Comparison of ENCODE assay signal across 8 mouse cellular contexts in the genomic region with DNA sequence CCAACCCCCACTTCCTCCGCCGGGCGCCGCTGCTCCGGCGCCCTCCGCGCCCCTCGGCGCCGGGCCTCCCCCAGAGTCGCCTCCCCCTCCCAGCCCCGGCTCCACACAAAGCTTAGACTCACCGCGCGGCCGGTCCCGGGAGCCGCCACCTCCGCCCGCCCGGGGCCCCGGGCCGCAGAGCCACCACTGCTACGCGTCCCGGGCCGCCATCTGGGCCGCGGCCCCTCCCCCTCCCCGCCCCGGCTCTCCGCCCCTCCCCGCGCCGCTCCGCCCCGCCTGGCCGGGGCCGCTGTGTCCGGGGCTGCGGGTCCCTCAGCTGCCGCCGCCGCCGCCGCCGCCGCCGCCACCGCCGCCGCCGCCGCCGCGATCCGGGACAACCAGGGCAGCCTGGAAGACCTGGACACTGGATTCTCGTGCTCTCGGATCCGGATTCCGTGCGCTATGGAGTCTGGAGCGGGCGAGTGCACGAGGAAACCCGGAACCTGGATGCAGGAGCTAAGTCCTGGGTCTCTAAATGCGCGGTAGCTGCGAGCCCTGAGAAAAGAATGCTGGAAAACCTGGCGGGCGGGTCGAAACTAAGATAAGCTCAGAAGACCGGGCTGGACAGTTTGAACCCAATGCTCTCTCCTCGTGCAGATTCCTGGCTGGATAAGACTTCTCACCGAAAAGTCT. TPM values are rescaled to one million over a fixed set of nuclear protein-coding genes. Genes with fewer than 3 reads are reported as not detected.
DNase-seq lines count a peak whose midpoint lies in the region; ATAC-seq and TF ChIP-seq lines count a peak whose summit lies in the region.

A gene (minus strand): TSS at position 221 of the 672 bp plus-strand sequence.

- POLR2A ChIA-PET in Patski (lab: Charles Lee): interaction anchor here (0.7 to 1.4 kb wide), 5 partner anchors 9 to 180 kb away, joined by 3 to 6 read pairs (median 3); no protein-coding TSS in a partner anchor

- ATAC-seq in Patski: peak; percentile 78
- ATAC-seq in hindbrain, embryonic 13.5 days (ENCODE audit: low FRiP score): peak; percentile 86

- H3K9me3 ChIP-seq in hindbrain, embryonic 13.5 days: no peaks in the 10 kb centered on the region

- peak within 1 kb of the TSS; percentile 99 for H3K27ac ChIP-seq in hindbrain, embryonic 13.5 days

- no peak for TF ChIP-seq CTCF in Patski (IDR thresholded peaks at IDR 0.05)

- no peaks in the 10 kb centered on the region for H3K36me3 ChIP-seq in hindbrain, embryonic 13.5 days

- peak within 1 kb of the TSS; percentile 68 for H3K4me2 ChIP-seq in hindbrain, embryonic 13.5 days

- under 1% methylated on average over 35 of the region's 76 CpGs for WGBS in hindbrain, embryonic 13.5 days

- peak within 1 kb of the TSS; percentile 97 for H3K9ac ChIP-seq in hindbrain, embryonic 13.5 days

- H3K4me3 ChIP-seq in hindbrain, embryonic 13.5 days: peak within 1 kb of the TSS; percentile 86

- peaks cover 47% of the 10 kb centered on the region for H3K4me1 ChIP-seq in hindbrain, embryonic 13.5 days (replicated peaks)

- CTCF ChIA-PET in Patski (lab: Charles Lee): interaction anchor here (0.8 to 1.5 kb wide), 3 partner anchors 57 to 135 kb away, joined by 3 to 4 read pairs (median 3); no protein-coding TSS in a partner anchor

- in situ Hi-C loops in Patski (cut with MboI; ENCODE audit: low pct_unique_long_range_greater_than_20kb): loop anchor here (5.0 kb wide), 1 partner anchor 75 kb away; no protein-coding TSS in a partner anchor

- no peaks in the 10 kb centered on the region for H3K27me3 ChIP-seq in Patski
- 0 out of 2 replicates have a peak, but pooled peaks cover 2% of the 10 kb centered on the region for H3K27me3 ChIP-seq in hindbrain, embryonic 13.5 days

- DNase-seq in Patski (ENCODE audit: low read depth, low spot score): peak; percentile 76
- DNase-seq in cerebellum, postnatal 10 days: peak; percentile 98
- DNase-seq in frontal cortex, postnatal 14 days (ENCODE audit: low spot score in 2 of 2): peak; percentile 88
- DNase-seq in layer of hippocampus, postnatal 14 days (ENCODE audit: low spot score in 2 of 2): peak; percentile 96 to 99
- peak; percentile 97 for DNase-seq in lung, postnatal 10 days
- peak; percentile 99 for DNase-seq in ovary, postnatal 14 days (ENCODE audit: low spot score)
- DNase-seq in thymus, postnatal 10 days (ENCODE audit: low spot score in 2 of 2): peak; percentile 79 to 93

RNA-seq across cellular contexts. Expression of the gene that starts here (rescaled TPM):
- 25.7 TPM for polyA plus RNA-seq in Patski (2021)
- 9.3 and 9.7 TPM in 2 replicates for polyA plus RNA-seq in hindbrain, embryonic 13.5 days (2015; fragmentation: Nextera tagmentation; extraction: Ambion mirVana)
- total RNA-seq in layer of hippocampus, postnatal 14 days (2021): 10 to 100 TPM; 44.8 to 48.6 TPM

Comparison
In these comparisons a context has a peak if more than half of its experiments do, and no peak if none do; other contexts are left out.
1. Peak in every context shown above with its lines: DNase-seq, ATAC-seq, H3K4me3 ChIP-seq and H3K27ac ChIP-seq.